8 mouse cellular contexts compared by ENCODE assay signal in the genomic region with DNA sequence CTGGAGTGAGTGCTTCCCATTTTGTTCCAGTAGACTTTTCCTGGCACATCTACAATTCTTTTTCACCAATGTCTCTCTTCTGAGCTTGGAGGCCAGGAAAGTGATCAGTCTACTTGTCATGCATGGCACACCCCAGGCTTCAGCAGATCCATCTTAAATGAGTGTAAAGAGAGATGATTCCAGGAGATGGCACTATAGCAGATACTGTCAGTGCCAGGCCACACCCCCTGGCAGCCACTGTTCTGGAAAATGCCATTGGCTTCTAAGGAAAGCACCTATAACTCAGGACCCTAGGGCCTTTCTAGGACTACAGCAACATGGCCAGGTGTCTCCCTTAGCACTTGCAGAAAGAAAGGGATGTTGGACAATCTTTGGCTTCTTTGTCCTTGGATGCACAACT. TPM values are rescaled to one million over a fixed set of nuclear protein-coding genes. Genes with fewer than 3 reads are reported as not detected.
A peak's percentile ranks its signal among the peaks of the same experiment; 100 is the strongest.
DNase-seq lines count a peak whose midpoint lies in the region; ATAC-seq and TF ChIP-seq lines count a peak whose summit lies in the region.

No protein-coding gene starts in this region.

- no peak overlapping the region for H3K27ac ChIP-seq in liver, adult 2 months (replicated peaks; ENCODE audit: insufficient read depth, low read depth, low read length)
- H3K27ac ChIP-seq in liver, embryonic 12.5 days = no peak overlapping the region

- ATAC-seq in liver, embryonic 12.5 days = no peak
- ATAC-seq in inflammation-experienced regulatory T-cells, adult 6 months = peak; percentile 21
- no peak for ATAC-seq in monocyte, adult 5-6 weeks (replicated peaks; ENCODE audit: insufficient number of reproducible peaks, low FRiP score, low TSS enrichment, poor library complexity, severe bottlenecking)

- H3K27me3 ChIP-seq in liver, adult 2 months (ENCODE audit: control insufficient read depth, insufficient read depth, low read length) = 0 out of 2 replicates have a peak, but pooled peaks cover 7% of the 10 kb centered on the region
- peaks cover 36% of the 10 kb centered on the region for H3K27me3 ChIP-seq in liver, embryonic 12.5 days (replicated peaks)

- H3K79me2 ChIP-seq in liver, adult 2 months (ENCODE audit: control insufficient read depth, insufficient read depth, low read length) = no peaks in the 10 kb centered on the region

- no peak overlapping the region for H3K9ac ChIP-seq in liver, adult 2 months (ENCODE audit: low read depth, low read length)
- H3K9ac ChIP-seq in liver, embryonic 12.5 days = no peak overlapping the region

- H3K4me2 ChIP-seq in liver, embryonic 12.5 days = no peak overlapping the region

- H3K4me1 ChIP-seq in liver, adult 2 months (ENCODE audit: control insufficient read depth, insufficient read depth, low read length) = peaks cover 5% of the 10 kb centered on the region; the same call in 1 of the 2 replicates
- peaks cover 6% of the 10 kb centered on the region for H3K4me1 ChIP-seq in liver, embryonic 12.5 days

- peak; percentile 28; the same call in 1 of the 2 replicates for TF ChIP-seq CTCF in liver, adult 2 months (IDR thresholded peaks at IDR 0.05; ENCODE audit: low read depth, low read length)

- H3K9me3 ChIP-seq in liver, embryonic 12.5 days (replicated peaks) = no peaks in the 10 kb centered on the region

- TF ChIP-seq POLR2A in liver, adult 2 months (IDR thresholded peaks at IDR 0.05; ENCODE audit: extremely low read depth, insufficient read depth, low read length) = no peak

- peak; percentile 48 for DNase-seq in adrenal gland, adult 2 months
- no peak for DNase-seq in adrenal gland, adult 8-10 months
- peak; percentile 44 for DNase-seq in liver, adult 2 months (ENCODE audit: extremely low read depth, low read depth, low spot score)
- DNase-seq in retina, embryonic 14.5 days (ENCODE audit: low spot score) = peak; percentile 53
- no peak for DNase-seq in ovary, postnatal 14 days (ENCODE audit: low spot score)

- no peaks in the 10 kb centered on the region for H3K36me3 ChIP-seq in liver, adult 2 months (ENCODE audit: control insufficient read depth, insufficient read depth, low read length)
- H3K36me3 ChIP-seq in liver, embryonic 12.5 days = no peaks in the 10 kb centered on the region

- no peak overlapping the region for H3K4me3 ChIP-seq in liver, adult 2 months (ENCODE audit: insufficient read depth, low read depth, low read length)
- H3K4me3 ChIP-seq in liver, embryonic 12.5 days = no peak overlapping the region

RNA-seq across cellular contexts. Expression of a gene that starts 4.8 kb away (rescaled TPM):
- 1 to 10 TPM; 1.7 to 1.9 TPM for total RNA-seq in adrenal gland, adult 2 months (2021)
- 3.7 and 9.8 TPM in 2 replicates for polyA plus RNA-seq in adrenal gland, adult 2 months (2012; rRNA removed)
- total RNA-seq in adrenal gland, adult 8-10 months (2022) = 1 to 10 TPM; 1.2 to 3.0 (median 2.4) TPM
- 0.92 and 1.5 TPM in 2 replicates for total RNA-seq in liver, adult 2 months (2014; rRNA removed)
- 0.61 and 1.2 TPM in 2 replicates for polyA plus RNA-seq in liver, adult 2 months (2012; rRNA removed)
- 2.6 and 2.7 TPM in 2 replicates for polyA plus RNA-seq in liver, embryonic 12.5 days (2016; fragmentation: Nextera tagmentation; extraction: Ambion mirVana)
- polyA plus RNA-seq in inflammation-experienced regulatory T-cells, adult 6 months (2017; shearing (Covaris generic)) = 10 to 100 TPM in 1 of 3 experiments, 1 to 10 TPM in 2; 6.2 to 12.0 (median 9.3) TPM
- 67.8 to 81.1 TPM (median 72.6 TPM) in 3 replicates for total RNA-seq in monocyte, adult 5-6 weeks (2017)

RNA-seq across cellular contexts. Expression of a gene that starts 16.0 kb away (rescaled TPM):
- 1 to 10 TPM in 1 of 2 experiments, under 1 TPM in 1; 0.89 to 1.2 TPM for total RNA-seq in adrenal gland, adult 2 months (2021)
- 1.1 and 1.7 TPM in 2 replicates for polyA plus RNA-seq in adrenal gland, adult 2 months (2012; rRNA removed)
- 1 to 10 TPM; 1.0 to 2.1 (median 1.4) TPM for total RNA-seq in adrenal gland, adult 8-10 months (2022)
- 0.09 and 0.27 TPM in 2 replicates for total RNA-seq in liver, adult 2 months (2014; rRNA removed)
- polyA plus RNA-seq in liver, adult 2 months (2012; rRNA removed) = 0.09 and 0.18 TPM in 2 replicates
- polyA plus RNA-seq in liver, embryonic 12.5 days (2016; fragmentation: Nextera tagmentation; extraction: Ambion mirVana) = 0.05 and 0.06 TPM in 2 replicates
- 1 to 10 TPM; 2.4 to 4.3 (median 3.8) TPM for polyA plus RNA-seq in inflammation-experienced regulatory T-cells, adult 6 months (2017; shearing (Covaris generic))
- 6.7 to 12.7 TPM (median 8.3 TPM) in 3 replicates for total RNA-seq in monocyte, adult 5-6 weeks (2017)

Comparison
In these comparisons a context has a peak if more than half of its experiments do, and no peak if none do; other contexts are left out.
1. DNase-seq: peak in adrenal gland, adult 2 months (single experiment), liver, adult 2 months (single experiment) and retina, embryonic 14.5 days (single experiment); none in adrenal gland, adult 8-10 months (single experiment) and ovary, postnatal 14 days (single experiment).
2. RNA of a gene that starts 4.8 kb away (total RNA-seq): 67.8 to 81.1 TPM in monocyte, adult 5-6 weeks; 1.2 to 3.0 TPM in adrenal gland, adult 8-10 months, 1.7 to 1.9 TPM in adrenal gland, adult 2 months and 0.92 to 1.5 TPM in liver, adult 2 months; every median in the first group is over 10 times any median in the second.